Mouse (Mus musculus): ENCODE data around the gene Ptch2.

DNA sequence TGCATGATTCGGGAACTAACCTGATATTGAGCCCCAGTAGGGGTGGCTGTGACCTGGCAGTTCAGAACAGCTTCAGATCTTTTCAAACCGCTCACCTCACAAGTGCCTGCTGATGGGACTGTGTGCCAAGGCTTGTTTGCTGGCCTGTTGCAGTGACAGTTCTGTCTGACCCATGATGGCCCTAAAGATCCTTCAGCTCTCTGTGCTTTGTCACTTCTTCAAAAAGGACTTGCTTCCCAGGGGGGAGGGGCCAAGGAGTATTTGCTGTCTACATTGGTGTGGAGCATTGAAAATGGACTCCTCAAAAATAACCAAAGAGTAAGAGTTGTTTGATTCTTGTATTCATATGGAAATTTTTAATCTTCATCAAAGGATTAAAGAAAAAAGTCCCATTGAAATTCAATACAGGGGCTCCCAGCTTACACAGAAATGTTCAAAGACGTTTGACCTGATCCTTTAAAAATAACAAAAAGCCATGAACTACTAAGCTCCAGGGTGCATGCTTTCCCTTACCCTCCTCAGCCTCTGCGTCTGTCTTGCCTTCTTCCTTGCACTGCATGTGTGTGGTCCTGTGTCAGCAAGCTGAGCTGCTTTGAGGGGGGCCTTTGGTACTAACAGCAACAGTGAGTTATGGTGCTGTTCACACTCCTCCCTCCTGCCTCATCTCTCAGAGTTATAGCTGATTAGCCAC is 33.0 kb upstream of the Ptch2 start:
- TF ChIP-seq CTCF (IDR thresholded peaks at IDR 0.05; ENCODE audit: low read depth) (no peak), EP300 (optimal IDR thresholded peaks at IDR 0.05) (no peak)

Data from stomach, postnatal 0 days (tissue).